Mouse (Mus musculus): Measurements from ENCODE around the gene Btbd6. TPM values are rescaled to one million over a fixed set of nuclear protein-coding genes. Genes with fewer than 3 reads are reported as not detected.

The Btbd6 gene
- polyA plus RNA-seq, 1 experiment, result 48.4 TPM

GRCm38 (mm10) chr12:112952433-112952832 is 23.8 kb upstream of the Btbd6 start:
- no peak overlapping the region for H3K4me3 ChIP-seq (replicated peaks; ENCODE audit: extremely low read depth, low read depth, low read length)

GRCm38 (mm10) chr12:112952926-112953565 is 23.2 kb upstream of the Btbd6 start:
- Histone ChIP-seq H3K4me1 (ENCODE audit: control insufficient read depth, insufficient read depth, low read length) (peaks cover 24% of the 10 kb centered on the region), H3K4me3 (replicated peaks; ENCODE audit: extremely low read depth, low read depth, low read length) (no peak overlapping the region)
- no peak for TF ChIP-seq CTCF (IDR thresholded peaks at IDR 0.05; ENCODE audit: insufficient read depth, low read length)
- TF ChIP-seq POLR2A (IDR thresholded peaks at IDR 0.05; ENCODE audit: borderline replicate concordance, extremely low read depth, low read depth, low read length), result no peak
- DNase-seq, result no peak
- 44% methylated on average over 3 of the region's 3 CpGs for WGBS

More at GRCm38 (mm10) chr12:112952433-112952832, 23.8 kb upstream of the Btbd6 start:
- peak; percentile 62 for DNase-seq
- H3K4me1 ChIP-seq (ENCODE audit: control insufficient read depth, insufficient read depth, low read length), result peaks cover 24% of the 10 kb centered on the region
- TF ChIP-seq POLR2A (IDR thresholded peaks at IDR 0.05; ENCODE audit: borderline replicate concordance, extremely low read depth, low read depth, low read length) (no peak), CTCF (IDR thresholded peaks at IDR 0.05; ENCODE audit: insufficient read depth, low read length) (no peak)
- WGBS, result 11% methylated on average over 8 of the region's 8 CpGs

DNA sequence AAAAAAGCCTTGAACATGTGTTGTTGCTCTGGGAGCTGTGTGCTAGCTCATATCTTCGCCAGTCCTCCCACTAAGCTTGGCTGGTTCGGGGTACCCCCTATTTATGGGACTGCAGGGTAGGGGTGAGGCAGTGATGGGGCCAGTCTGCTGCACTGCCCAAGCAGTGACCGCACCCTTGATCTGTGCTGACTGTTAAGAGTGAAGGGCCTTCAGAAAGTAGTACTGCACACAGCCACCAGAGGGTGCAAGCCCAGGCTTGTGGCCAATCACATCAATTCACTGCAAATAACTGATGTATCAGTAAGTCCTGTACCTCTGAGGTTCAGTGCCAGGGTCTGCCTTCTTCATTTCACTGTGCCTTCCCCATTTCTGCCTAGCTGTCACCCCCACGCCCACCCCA is 20.5 kb upstream of the Btbd6 start:
- TF ChIP-seq CTCF (IDR thresholded peaks at IDR 0.05; ENCODE audit: insufficient read depth, low read length) (peak; percentile 98), POLR2A (IDR thresholded peaks at IDR 0.05; ENCODE audit: borderline replicate concordance, extremely low read depth, low read depth, low read length) (no peak)
- Histone ChIP-seq H3K4me3 (replicated peaks; ENCODE audit: extremely low read depth, low read depth, low read length) (no peak overlapping the region), H3K4me1 (ENCODE audit: control insufficient read depth, insufficient read depth, low read length) (peaks cover 19% of the 10 kb centered on the region)
- DNase-seq, result peak; percentile 80
- 36% methylated on average over 4 of the region's 4 CpGs for WGBS

DNA sequence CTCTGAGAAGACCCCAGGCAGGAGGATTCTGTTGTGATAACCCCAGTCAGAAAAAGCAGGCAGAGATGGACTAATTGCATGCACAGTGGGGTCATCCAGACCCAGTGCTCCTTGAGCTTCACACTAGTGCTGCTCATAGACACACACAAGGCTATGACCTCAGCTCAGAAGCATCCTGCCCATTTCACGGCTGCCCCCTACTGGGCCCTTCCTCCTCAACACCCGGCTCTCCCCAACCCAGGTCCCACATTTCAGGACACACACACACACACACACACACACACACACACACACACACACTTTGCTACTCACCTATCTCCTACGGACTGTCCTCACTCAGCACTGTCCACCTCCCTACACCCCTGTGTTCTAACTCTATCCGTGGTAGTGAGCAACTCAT is 18.0 kb upstream of the Btbd6 start:
- 29% methylated on average over 4 of the region's 4 CpGs for WGBS
- no peak overlapping the region for H3K4me3 ChIP-seq (replicated peaks; ENCODE audit: extremely low read depth, low read depth, low read length)
- DNase-seq, result peak; percentile 43
- peaks cover 2% of the 10 kb centered on the region; the same call in 1 of the 2 replicates for H3K4me1 ChIP-seq (ENCODE audit: control insufficient read depth, insufficient read depth, low read length)
- TF ChIP-seq POLR2A (IDR thresholded peaks at IDR 0.05; ENCODE audit: borderline replicate concordance, extremely low read depth, low read depth, low read length) (no peak), CTCF (IDR thresholded peaks at IDR 0.05; ENCODE audit: insufficient read depth, low read length) (peak; percentile 73)

DNA sequence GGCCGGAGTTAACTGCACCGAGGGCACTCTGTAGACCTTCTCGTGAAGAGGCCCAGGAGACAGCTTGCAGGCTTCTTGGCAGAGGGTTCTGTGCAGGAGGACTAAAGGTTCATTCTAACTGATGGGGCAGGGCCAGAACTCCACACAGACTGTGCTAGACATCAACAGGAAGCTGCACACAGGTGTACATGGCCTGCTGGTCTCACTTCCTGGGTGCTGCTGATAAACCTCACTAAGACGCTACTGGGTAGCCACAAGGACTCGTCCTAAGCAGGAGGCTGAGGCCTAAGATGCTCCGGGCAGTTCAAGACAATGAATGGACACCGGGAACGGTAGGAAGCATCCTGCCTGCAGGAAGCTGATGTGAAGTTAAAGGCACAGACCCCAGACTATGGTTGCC is 16.9 kb upstream of the Btbd6 start:
- TF ChIP-seq POLR2A (IDR thresholded peaks at IDR 0.05; ENCODE audit: borderline replicate concordance, extremely low read depth, low read depth, low read length) (no peak), CTCF (IDR thresholded peaks at IDR 0.05; ENCODE audit: insufficient read depth, low read length) (no peak)
- no peak overlapping the region for H3K4me3 ChIP-seq (replicated peaks; ENCODE audit: extremely low read depth, low read depth, low read length)
- DNase-seq, result no peak
- no peaks in the 10 kb centered on the region for H3K4me1 ChIP-seq (ENCODE audit: control insufficient read depth, insufficient read depth, low read length)
- 73% methylated on average over 8 of the region's 8 CpGs for WGBS

DNA sequence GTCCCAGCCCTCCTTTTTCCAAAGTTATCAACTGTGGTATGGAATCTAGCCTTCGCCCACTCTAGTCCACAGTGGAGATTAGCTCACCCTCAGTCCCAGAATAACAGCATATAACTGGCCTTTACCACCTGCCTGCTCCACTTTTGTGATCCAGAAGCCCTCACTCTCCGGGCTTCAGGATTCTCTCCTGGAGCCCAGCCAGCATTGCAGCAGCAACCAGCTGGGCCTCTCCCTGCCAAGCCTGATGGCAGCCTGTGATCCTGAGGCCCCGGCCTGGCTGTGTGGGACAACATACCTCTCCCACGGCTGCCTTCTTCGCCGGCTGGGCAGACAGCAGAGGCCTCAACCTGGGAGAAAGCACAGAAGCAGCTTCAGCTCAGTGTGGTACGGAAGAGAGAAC is 14.9 kb upstream of the Btbd6 start:
- no peak overlapping the region for H3K4me3 ChIP-seq (replicated peaks; ENCODE audit: extremely low read depth, low read depth, low read length)
- no peak for TF ChIP-seq POLR2A (IDR thresholded peaks at IDR 0.05; ENCODE audit: borderline replicate concordance, extremely low read depth, low read depth, low read length)
- no peak for TF ChIP-seq CTCF (IDR thresholded peaks at IDR 0.05; ENCODE audit: insufficient read depth, low read length)
- 68% methylated on average over 7 of the region's 7 CpGs for WGBS
- H3K4me1 ChIP-seq (ENCODE audit: control insufficient read depth, insufficient read depth, low read length), result no peaks in the 10 kb centered on the region
- no peak for DNase-seq

- 54% methylated on average over 5 of the region's 5 CpGs for WGBS
- H3K4me1 ChIP-seq (ENCODE audit: control insufficient read depth, insufficient read depth, low read length), result no peaks in the 10 kb centered on the region
- no peak for DNase-seq
- TF ChIP-seq POLR2A (IDR thresholded peaks at IDR 0.05; ENCODE audit: borderline replicate concordance, extremely low read depth, low read depth, low read length) (no peak), CTCF (IDR thresholded peaks at IDR 0.05; ENCODE audit: insufficient read depth, low read length) (no peak)
- no peak overlapping the region for H3K4me3 ChIP-seq (replicated peaks; ENCODE audit: extremely low read depth, low read depth, low read length)
Observed at GRCm38 (mm10) chr12:112961872-112962271, 14.4 kb upstream of the Btbd6 start.

- TF ChIP-seq POLR2A (IDR thresholded peaks at IDR 0.05; ENCODE audit: borderline replicate concordance, extremely low read depth, low read depth, low read length), result no peak
- no peak for TF ChIP-seq CTCF (IDR thresholded peaks at IDR 0.05; ENCODE audit: insufficient read depth, low read length)
- 92% methylated on average over 13 of the region's 13 CpGs for WGBS
- Histone ChIP-seq H3K4me1 (ENCODE audit: control insufficient read depth, insufficient read depth, low read length) (no peaks in the 10 kb centered on the region), H3K4me3 (replicated peaks; ENCODE audit: extremely low read depth, low read depth, low read length) (no peak overlapping the region)
- no peak for DNase-seq
Observed at GRCm38 (mm10) chr12:112965783-112966182, 10.5 kb upstream of the Btbd6 start.

DNA sequence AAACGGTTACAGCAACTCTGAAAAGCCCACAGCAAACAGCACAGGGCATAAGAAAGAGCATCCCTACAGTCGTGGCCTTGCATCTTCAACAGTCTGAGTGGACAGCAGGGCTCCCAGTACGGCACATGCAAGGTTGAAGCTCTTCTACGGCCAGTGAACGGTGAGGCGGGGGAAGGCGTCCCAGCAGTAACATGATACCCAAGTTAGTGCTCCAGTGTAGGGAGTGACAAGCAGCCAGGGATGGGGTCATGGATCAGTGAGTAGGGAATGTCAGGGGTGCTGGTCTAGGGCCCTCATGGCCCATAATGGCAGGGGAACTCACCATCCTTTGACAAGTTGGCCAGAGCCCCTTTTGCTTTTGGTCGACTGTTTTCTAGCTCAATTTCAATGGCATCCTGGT is 7.3 kb upstream of the Btbd6 start:
- TF ChIP-seq CTCF (IDR thresholded peaks at IDR 0.05; ENCODE audit: insufficient read depth, low read length) (no peak), POLR2A (IDR thresholded peaks at IDR 0.05; ENCODE audit: borderline replicate concordance, extremely low read depth, low read depth, low read length) (no peak)
- DNase-seq, result no peak
- Histone ChIP-seq H3K4me1 (ENCODE audit: control insufficient read depth, insufficient read depth, low read length) (no peaks in the 10 kb centered on the region), H3K4me3 (replicated peaks; ENCODE audit: extremely low read depth, low read depth, low read length) (no peak overlapping the region)
- 75% methylated on average over 8 of the region's 8 CpGs for WGBS

DNA sequence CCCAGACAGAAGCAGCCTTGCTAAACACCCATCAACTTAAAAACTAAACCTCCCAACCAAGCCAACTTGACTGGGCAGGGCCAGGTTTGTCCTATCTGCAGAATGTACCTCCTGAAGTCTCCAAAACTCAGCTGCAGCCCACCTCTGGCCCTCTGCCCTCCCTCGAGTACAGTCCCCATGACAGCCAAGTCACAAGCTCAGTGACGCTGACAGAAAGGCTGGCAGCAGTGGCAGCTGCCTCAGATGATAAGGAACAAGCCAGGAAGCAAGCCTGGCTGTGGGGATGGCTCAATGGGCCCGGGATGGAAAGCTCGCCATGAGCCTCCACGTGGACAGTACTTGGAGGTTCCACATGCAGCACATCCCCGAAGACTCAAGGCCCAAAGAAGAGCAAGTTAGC is 6.7 kb upstream of the Btbd6 start:
- DNase-seq, result no peak
- no peaks in the 10 kb centered on the region for H3K4me1 ChIP-seq (ENCODE audit: control insufficient read depth, insufficient read depth, low read length)
- TF ChIP-seq CTCF (IDR thresholded peaks at IDR 0.05; ENCODE audit: insufficient read depth, low read length), result no peak
- no peak for TF ChIP-seq POLR2A (IDR thresholded peaks at IDR 0.05; ENCODE audit: borderline replicate concordance, extremely low read depth, low read depth, low read length)
- no peak overlapping the region for H3K4me3 ChIP-seq (replicated peaks; ENCODE audit: extremely low read depth, low read depth, low read length)
- 88% methylated on average over 6 of the region's 6 CpGs for WGBS
